Mouse (Mus musculus) heart, postnatal 0 days (tissue): ENCODE measurements around the gene Iltifb. TPM values are rescaled to one million over a fixed set of nuclear protein-coding genes. Genes with fewer than 3 reads are reported as not detected.
"Not testable (repeated sequence)": the region's sequence is repeated elsewhere in the genome, so short reads cannot be mapped to it uniquely, and the experiment has no call there.

ENCODE experiments used
- ATAC-seq: fragments of 200-750 bp; cut with Nextera tagmentation; 2 replicates; pipeline ENCODE4 v1.8.0; 2017; ENCODE audit warnings: low read depth, moderate number of reproducible peaks, moderate library complexity; ENCODE audit not compliant: insufficient read depth
- DNase-seq: peaks from one replicate; pipeline ENCODE4 v3.0.0-alpha.2; 2016; ENCODE audit warnings: low spot score
- H3K27ac ChIP-seq: fragments of 300-500 bp; sonication (generic); 2 replicates; pipeline ENCODE4 v1.5.1; 2014; ENCODE audit warnings: low read depth, mild to moderate bottlenecking
- H3K27me3 ChIP-seq: fragments of 300-500 bp; sonication (generic); 2 replicates; pipeline ENCODE4 v1.6.1; 2014; ENCODE audit warnings: low read length, mixed read lengths; ENCODE audit not compliant: control insufficient read depth, insufficient read depth
- H3K36me3 ChIP-seq: fragments of 300-500 bp; sonication (generic); replicated peaks from 2 replicates; pipeline ENCODE4 v1.6.1; 2014; ENCODE audit warnings: low read length, mixed read lengths; ENCODE audit not compliant: control insufficient read depth, insufficient read depth
- H3K4me1 ChIP-seq: fragments of 300-500 bp; sonication (generic); 2 replicates; pipeline ENCODE4 v1.6.1; 2014; ENCODE audit warnings: antibody characterized with exemption; ENCODE audit not compliant: control insufficient read depth, insufficient read depth
- H3K4me2 ChIP-seq: fragments of 300-500 bp; sonication (generic); 2 replicates; pipeline ENCODE4 v1.6.1; 2014; ENCODE audit warnings: low read depth, mild to moderate bottlenecking, low read length, moderate library complexity
- H3K4me3 ChIP-seq: fragments of 300-500 bp; sonication (generic); 2 replicates; pipeline ENCODE4 v1.5.1; 2014; ENCODE audit warnings: low read depth, low read length
- H3K9ac ChIP-seq: fragments of 300-500 bp; sonication (generic); replicated peaks from 2 replicates; pipeline ENCODE4 v1.6.1; 2014; ENCODE audit warnings: low read depth, low read length, mixed read lengths
- H3K9me3 ChIP-seq: fragments of 300-500 bp; sonication (generic); replicated peaks from 2 replicates; pipeline ENCODE4 v1.6.1; 2016; ENCODE audit warnings: low read length; ENCODE audit not compliant: control insufficient read depth
- CTCF ChIP-seq: IDR thresholded peaks from 2 replicates; pipeline ENCODE4 v1.5.1; 2016; ENCODE audit warnings: antibody characterized with exemption, control low read depth, low read depth
- EP300 ChIP-seq: IDR thresholded peaks from 2 replicates; pipeline ENCODE4 v1.6.1; 2016; ENCODE audit warnings: antibody characterized with exemption, low read depth
- WGBS: fragments of 180-500 bp; shearing (Covaris S2); extraction: QIAGEN DNeasy Blood & Tissue Kit; methylation state at CpG from one replicate; pipeline ENCODE4 v1.1.7; 2014; 5-methylcytosine and 5-hydroxymethylcytosine counted together
- polyA plus RNA-seq: library from polyadenylated mRNA; unstranded; fragments of >200 nt; fragmentation: Nextera tagmentation; extraction: Ambion mirVana; gene quantifications from 2 replicates; pipeline ENCODE4 v1.2.1, GENCODE M21; 2015
- total RNA-seq: library from RNA; depleted of rRNA; stranded (reverse); fragments of >200 nt; gene quantifications from 2 replicates; pipeline ENCODE4 v1.2.3, GENCODE M21; 2014; ENCODE audit warnings: low replicate concordance; rRNA removed

Gene Iltifb
- total RNA-seq (not detected in 2 replicates), polyA plus RNA-seq (not detected in 2 replicates)

- TF ChIP-seq CTCF (no peak), EP300 (no peak)
- no peaks in the 10 kb centered on the region for H3K27me3 ChIP-seq
- DNase-seq (no peak), ATAC-seq (no peak)
- H3K9me3 ChIP-seq: no peaks in the 10 kb centered on the region
- H3K27ac ChIP-seq: no peak within 1 kb of the TSS
- no peak within 1 kb of the TSS for H3K4me2 ChIP-seq
- H3K4me1 ChIP-seq: no peaks in the 10 kb centered on the region
- H3K36me3 ChIP-seq: no peaks in the 10 kb centered on the region
- H3K4me3 ChIP-seq: no peak within 1 kb of the TSS
- 76% methylated on average over 6 of the region's 6 CpGs for WGBS
- H3K9ac ChIP-seq: no peak within 1 kb of the TSS
Measured at GRCm38 (mm10) chr10:118294938-118295337, at the start of gene Iltifb. Gene Iltifb (minus strand): TSS chr10:118295038.

- not testable (repeated sequence) for ATAC-seq, H3K9me3 ChIP-seq, DNase-seq, H3K27me3 ChIP-seq, H3K4me3 ChIP-seq, H3K4me2 ChIP-seq, H3K36me3 ChIP-seq, H3K9ac ChIP-seq, H3K27ac ChIP-seq, H3K4me1 ChIP-seq
- no CpG with 5 or more reads among the region's 14 CpGs for WGBS
Measured at GRCm38 (mm10) chr10:118343155-118343554, 48.3 kb upstream of the Iltifb start, which contains the start of gene Gm9046. Gene Gm9046 (minus strand): TSS chr10:118343255.

GRCm38 (mm10) chr10:118337731-118338130 is 42.9 kb upstream of the Iltifb start, which contains the start of gene Gm9045:
Gene Gm9045 (minus strand): TSS chr10:118337831.
- not testable (repeated sequence) for H3K4me1 ChIP-seq, H3K9ac ChIP-seq, H3K27me3 ChIP-seq, H3K4me3 ChIP-seq, H3K9me3 ChIP-seq, H3K4me2 ChIP-seq, ATAC-seq, H3K27ac ChIP-seq, H3K36me3 ChIP-seq, DNase-seq
- WGBS: no CpG with 5 or more reads among the region's 14 CpGs

- not testable (repeated sequence) for H3K4me1 ChIP-seq, ATAC-seq, H3K27ac ChIP-seq, H3K9me3 ChIP-seq, H3K4me2 ChIP-seq, H3K36me3 ChIP-seq, H3K9ac ChIP-seq, DNase-seq, H3K27me3 ChIP-seq, H3K4me3 ChIP-seq
- no CpG with 5 or more reads among the region's 14 CpGs for WGBS
Measured at GRCm38 (mm10) chr10:118332308-118332707, 37.5 kb upstream of the Iltifb start, which contains the start of gene Gm9044. Gene Gm9044 (minus strand): TSS chr10:118332408.

GRCm38 (mm10) chr10:118326869-118327268 is 32.0 kb upstream of the Iltifb start, which contains the start of gene Gm9040:
Gene Gm9040 (minus strand): TSS chr10:118326969.
- H3K36me3 ChIP-seq, DNase-seq, H3K27ac ChIP-seq, H3K9ac ChIP-seq, ATAC-seq, H3K9me3 ChIP-seq, H3K27me3 ChIP-seq, H3K4me1 ChIP-seq, H3K4me2 ChIP-seq, H3K4me3 ChIP-seq: not testable (repeated sequence)
- no CpG with 5 or more reads among the region's 11 CpGs for WGBS

- 71% methylated on average over 8 of the region's 8 CpGs for WGBS
- TF ChIP-seq CTCF (no peak), EP300 (no peak)
- Histone ChIP-seq H3K27ac (no peak overlapping the region), H3K4me1 (no peaks in the 10 kb centered on the region), H3K27me3 (no peaks in the 10 kb centered on the region), H3K4me2 (no peak overlapping the region), H3K9me3 (no peaks in the 10 kb centered on the region), H3K36me3 (no peaks in the 10 kb centered on the region), H3K4me3 (no peak overlapping the region), H3K9ac (no peak overlapping the region)
- ATAC-seq (no peak), DNase-seq (no peak)
Measured at GRCm38 (mm10) chr10:118319024-118319423, 24.2 kb upstream of the Iltifb start.

GRCm38 (mm10) chr10:118302133-118302532 is 7.3 kb upstream of the Iltifb start:
- not testable (repeated sequence) for ATAC-seq, H3K4me2 ChIP-seq, DNase-seq, H3K27ac ChIP-seq, H3K9ac ChIP-seq, H3K9me3 ChIP-seq, H3K4me3 ChIP-seq, H3K27me3 ChIP-seq, H3K36me3 ChIP-seq, H3K4me1 ChIP-seq
- WGBS: 45% methylated on average over 2 of the region's 2 CpGs

- H3K36me3 ChIP-seq, H3K4me3 ChIP-seq, H3K4me1 ChIP-seq, H3K9ac ChIP-seq, H3K9me3 ChIP-seq, DNase-seq, ATAC-seq, H3K27me3 ChIP-seq, H3K27ac ChIP-seq, H3K4me2 ChIP-seq: not testable (repeated sequence)
- 80% methylated on average over 2 of the region's 5 CpGs for whole genome bisulfite sequencing
Measured at GRCm38 (mm10) chr10:118283016-118283415, 11.8 kb downstream of the Iltifb start.
